Mouse (Mus musculus) lung, postnatal 0 days (tissue): ENCODE measurements around the gene Nfia.

Experiments used
- CTCF ChIP-seq: IDR thresholded peaks from 2 replicates; pipeline ENCODE4 v1.5.1; 2016; ENCODE audit warnings: antibody characterized with exemption, mild to moderate bottlenecking
- EP300 ChIP-seq: IDR thresholded peaks from 2 replicates; pipeline ENCODE4 v1.6.1; 2016; ENCODE audit warnings: antibody characterized with exemption, mild to moderate bottlenecking, control low read depth

DNA sequence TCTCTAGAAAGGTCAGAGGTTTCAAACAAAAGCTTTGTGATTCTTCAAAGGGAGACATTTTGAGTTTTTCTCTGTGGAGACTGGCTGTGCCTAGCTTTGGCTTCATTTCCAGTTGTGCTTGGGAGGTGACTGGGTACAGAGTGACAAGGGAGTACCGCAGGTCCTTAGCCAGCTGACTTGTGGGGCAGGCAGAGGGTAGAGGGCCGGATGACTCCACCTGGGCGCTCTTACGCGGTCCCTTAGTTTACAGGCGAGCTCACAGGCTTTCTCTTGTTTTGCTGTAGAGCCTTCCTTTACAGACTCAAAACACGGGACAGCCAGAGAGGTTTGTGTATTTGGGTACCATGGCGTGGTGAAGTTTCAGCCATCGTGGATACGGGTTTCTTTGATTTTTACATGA is 21.4 kb downstream of the Nfia start:
- no peak for TF ChIP-seq CTCF
- TF ChIP-seq EP300 = no peak
